Mouse (Mus musculus) testis, adult 2 months (tissue): ENCODE results near the gene Stard3.

Experiments
- CTCF ChIP-seq: fragments of 200-500 bp; IDR thresholded peaks from 2 replicates; pipeline ENCODE4 v1.5.1; 2012; ENCODE audit warnings: low read depth, mild to moderate bottlenecking, inconsistent platforms, low read length, moderate library complexity; ENCODE audit not compliant: control insufficient read depth, insufficient read depth, insufficient replicate concordance
- POLR2A ChIP-seq: fragments of 200-500 bp; IDR thresholded peaks from 2 replicates; pipeline ENCODE4 v1.6.1; 2012; ENCODE audit warnings: low read depth, mild to moderate bottlenecking, inconsistent platforms, low read length, moderate library complexity; ENCODE audit not compliant: control insufficient read depth

GRCm38 (mm10) chr11:98384216-98384615, 26.0 kb downstream of the Stard3 start:
- TF ChIP-seq CTCF (no peak), POLR2A (no peak)
